Mouse (Mus musculus) embryonic facial prominence, embryonic 11.5 days (tissue): ENCODE data around the gene Rgs7. TPM values are rescaled to one million over a fixed set of nuclear protein-coding genes. Genes with fewer than 3 reads are reported as not detected.

Experiments used
- ATAC-seq: fragments of 200-750 bp; cut with Nextera tagmentation; replicated peaks from 2 replicates; pipeline ENCODE4 v1.8.0; 2017; ENCODE audit warnings: low read depth; ENCODE audit not compliant: insufficient number of reproducible peaks, low FRiP score, low TSS enrichment
- DNase-seq: peaks from one replicate; pipeline ENCODE4 v3.0.0-alpha.2; 2015; ENCODE audit warnings: low spot score
- H3K27ac ChIP-seq: fragments of 300-500 bp; sonication (generic); replicated peaks from 2 replicates; pipeline ENCODE4 v1.5.1; 2014; ENCODE audit warnings: mild to moderate bottlenecking, low read depth, low read length, control low read depth
- H3K27me3 ChIP-seq: fragments of 300-500 bp; sonication (generic); 2 replicates; pipeline ENCODE4 v1.6.1; 2014; ENCODE audit warnings: mild to moderate bottlenecking, low read length, moderate library complexity, mixed read lengths; ENCODE audit not compliant: control insufficient read depth, insufficient read depth
- H3K36me3 ChIP-seq: fragments of 300-500 bp; sonication (generic); replicated peaks from 2 replicates; pipeline ENCODE4 v1.6.1; 2014; ENCODE audit warnings: low read depth, mild to moderate bottlenecking, low read length, moderate library complexity, mixed read lengths; ENCODE audit not compliant: control insufficient read depth, insufficient read depth
- H3K4me1 ChIP-seq: fragments of 300-500 bp; sonication (generic); 2 replicates; pipeline ENCODE4 v1.6.1; 2014; ENCODE audit warnings: low read length, mixed read lengths; ENCODE audit not compliant: control insufficient read depth, insufficient read depth
- H3K4me2 ChIP-seq: fragments of 300-500 bp; sonication (generic); 2 replicates; pipeline ENCODE4 v1.6.1; 2014; ENCODE audit warnings: low read depth, mild to moderate bottlenecking, control low read depth, low read length, moderate library complexity
- H3K4me3 ChIP-seq: fragments of 300-500 bp; sonication (generic); 2 replicates; pipeline ENCODE4 v1.5.1; 2014; ENCODE audit warnings: low read depth, low read length, control low read depth
- H3K9ac ChIP-seq: fragments of 300-500 bp; sonication (generic); replicated peaks from 2 replicates; pipeline ENCODE4 v1.6.1; 2014; ENCODE audit warnings: mild to moderate bottlenecking, control low read depth, low read length
- H3K9me3 ChIP-seq: fragments of 300-500 bp; sonication (generic); replicated peaks from 2 replicates; pipeline ENCODE4 v1.6.1; 2016; ENCODE audit warnings: mild to moderate bottlenecking, low read length, inconsistent platforms, mixed read lengths; ENCODE audit not compliant: control insufficient read depth
- WGBS: fragments of 180-500 bp; shearing (Covaris S2); extraction: QIAGEN DNeasy Blood & Tissue Kit; methylation state at CpG from one replicate; pipeline ENCODE4 v1.1.7; 2014; 5-methylcytosine and 5-hydroxymethylcytosine counted together
- polyA plus RNA-seq: library from polyadenylated mRNA; unstranded; fragments of >200 nt; fragmentation: Nextera tagmentation; extraction: Ambion mirVana; gene quantifications from 2 replicates; pipeline ENCODE4 v1.2.1, GENCODE M21; 2014

Gene Rgs7
- polyA plus RNA-seq, 1 experiment from 2014 or later, result 2.8 TPM

DNA sequence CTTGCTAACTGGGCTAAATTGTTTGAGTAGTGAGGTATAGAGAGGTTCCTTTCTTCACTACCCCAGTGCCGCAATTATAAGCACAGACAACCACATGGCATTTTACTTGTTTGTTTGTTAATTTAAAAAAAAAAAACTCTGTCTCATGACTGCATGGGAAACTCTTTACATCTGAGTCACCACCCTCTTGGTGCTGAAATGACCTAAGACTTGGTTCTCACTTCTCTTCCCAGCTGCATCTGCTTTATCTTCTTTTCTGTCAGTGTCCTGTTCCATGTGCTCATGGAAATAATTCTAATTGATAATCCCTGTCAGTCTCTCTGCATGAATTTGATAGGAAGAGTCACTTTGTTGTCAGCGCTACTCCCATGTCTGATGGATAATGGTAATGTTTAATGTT, 272.7 kb downstream of the Rgs7 start:
- no peaks in the 10 kb centered on the region for H3K36me3 ChIP-seq
- no peak overlapping the region for H3K4me3 ChIP-seq
- H3K27me3 ChIP-seq, result no peaks in the 10 kb centered on the region
- no peaks in the 10 kb centered on the region for H3K4me1 ChIP-seq
- H3K4me2 ChIP-seq, result no peak overlapping the region
- H3K9ac ChIP-seq, result no peak overlapping the region
- H3K27ac ChIP-seq, result no peak overlapping the region
- no peaks in the 10 kb centered on the region for H3K9me3 ChIP-seq
- ATAC-seq (no peak), DNase-seq (no peak)
- WGBS, result 88% methylated on average over 2 of the region's 2 CpGs

DNA sequence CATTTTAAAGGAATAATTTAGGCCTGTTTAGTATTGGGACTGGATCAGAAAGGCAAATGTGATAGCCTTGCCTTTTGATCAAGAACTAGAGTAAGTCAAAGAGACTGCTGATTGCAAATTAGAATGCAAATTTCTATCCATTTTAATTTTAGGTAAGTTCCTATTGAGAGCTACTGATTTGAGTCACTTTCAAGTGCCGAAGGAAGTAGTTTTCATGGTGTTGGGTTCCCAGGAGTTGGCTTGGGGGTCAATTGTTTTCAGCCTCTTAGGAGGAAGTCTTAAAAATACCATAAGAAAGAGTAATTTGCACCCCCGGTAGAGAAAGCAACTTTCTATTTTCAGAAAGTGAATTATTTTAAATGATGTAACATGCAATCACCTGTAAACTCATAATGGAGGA, 285.3 kb downstream of the Rgs7 start:
- no peaks in the 10 kb centered on the region for H3K9me3 ChIP-seq
- no peak overlapping the region for H3K4me2 ChIP-seq
- no peak overlapping the region for H3K4me3 ChIP-seq
- H3K36me3 ChIP-seq, result no peaks in the 10 kb centered on the region
- DNase-seq (no peak), ATAC-seq (no peak)
- H3K9ac ChIP-seq, result no peak overlapping the region
- H3K27ac ChIP-seq, result no peak overlapping the region
- H3K27me3 ChIP-seq, result no peaks in the 10 kb centered on the region
- no peaks in the 10 kb centered on the region for H3K4me1 ChIP-seq
- 78% methylated on average over 2 of the region's 2 CpGs for WGBS

- no peaks in the 10 kb centered on the region for H3K4me1 ChIP-seq
- H3K36me3 ChIP-seq, result no peaks in the 10 kb centered on the region
- 70% methylated on average over 1 of the region's 1 CpGs for WGBS
- H3K27ac ChIP-seq, result no peak overlapping the region
- no peak overlapping the region for H3K4me2 ChIP-seq
- no peak for ATAC-seq
- no peaks in the 10 kb centered on the region for H3K27me3 ChIP-seq
- no peaks in the 10 kb centered on the region for H3K9me3 ChIP-seq
- no peak for DNase-seq
- H3K9ac ChIP-seq, result no peak overlapping the region
- no peak overlapping the region for H3K4me3 ChIP-seq
These were observed 286.7 kb downstream of the Rgs7 start for GRCm38 (mm10) chr1:175205633-175206032.

DNA sequence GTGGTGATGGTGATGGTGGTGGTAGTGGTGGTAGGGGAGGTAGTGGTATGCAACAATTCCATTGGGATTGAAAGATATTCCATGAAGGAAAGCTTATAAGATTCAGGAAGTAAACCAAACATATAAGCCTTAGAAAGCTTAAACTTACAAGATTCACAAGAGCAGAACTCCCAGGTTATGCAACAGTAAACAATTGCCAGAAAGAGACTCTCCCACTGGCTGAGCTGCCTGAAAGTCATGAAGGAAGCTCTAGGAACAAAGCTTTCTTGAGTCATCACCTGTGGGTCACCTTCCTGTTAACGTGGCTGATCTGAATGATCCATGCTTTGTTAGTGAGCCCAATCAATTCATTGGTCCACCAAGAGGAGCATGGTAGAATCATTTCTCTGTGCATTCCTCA, 288.8 kb downstream of the Rgs7 start:
- no peaks in the 10 kb centered on the region for H3K27me3 ChIP-seq
- no peak overlapping the region for H3K27ac ChIP-seq
- whole genome bisulfite sequencing, result 96% methylated on average over 1 of the region's 1 CpGs
- DNase-seq, result no peak
- no peaks in the 10 kb centered on the region for H3K36me3 ChIP-seq
- H3K9ac ChIP-seq, result no peak overlapping the region
- H3K4me2 ChIP-seq, result no peak overlapping the region
- no peaks in the 10 kb centered on the region for H3K4me1 ChIP-seq
- H3K4me3 ChIP-seq, result no peak overlapping the region
- no peak for ATAC-seq
- no peaks in the 10 kb centered on the region for H3K9me3 ChIP-seq

- no peak overlapping the region for H3K4me3 ChIP-seq
- ATAC-seq, result no peak
- no peak overlapping the region for H3K4me2 ChIP-seq
- H3K9me3 ChIP-seq, result no peaks in the 10 kb centered on the region
- no peak overlapping the region for H3K27ac ChIP-seq
- no peaks in the 10 kb centered on the region for H3K36me3 ChIP-seq
- WGBS, result 68% methylated on average over 2 of the region's 2 CpGs
- no peak overlapping the region for H3K9ac ChIP-seq
- DNase-seq, result no peak
- no peaks in the 10 kb centered on the region for H3K4me1 ChIP-seq
- no peaks in the 10 kb centered on the region for H3K27me3 ChIP-seq
These were observed 289.4 kb downstream of the Rgs7 start for GRCm38 (mm10) chr1:175202902-175203301.

GRCm38 (mm10) chr1:175198881-175199280, 293.4 kb downstream of the Rgs7 start:
- no peaks in the 10 kb centered on the region for H3K4me1 ChIP-seq
- no peak overlapping the region for H3K4me2 ChIP-seq
- no peak for ATAC-seq
- no peak overlapping the region for H3K27ac ChIP-seq
- no peaks in the 10 kb centered on the region for H3K36me3 ChIP-seq
- no peak overlapping the region for H3K9ac ChIP-seq
- H3K4me3 ChIP-seq, result no peak overlapping the region
- WGBS, result 90% methylated on average over 4 of the region's 4 CpGs
- H3K27me3 ChIP-seq, result no peaks in the 10 kb centered on the region
- H3K9me3 ChIP-seq, result no peaks in the 10 kb centered on the region
- DNase-seq, result no peak

DNA sequence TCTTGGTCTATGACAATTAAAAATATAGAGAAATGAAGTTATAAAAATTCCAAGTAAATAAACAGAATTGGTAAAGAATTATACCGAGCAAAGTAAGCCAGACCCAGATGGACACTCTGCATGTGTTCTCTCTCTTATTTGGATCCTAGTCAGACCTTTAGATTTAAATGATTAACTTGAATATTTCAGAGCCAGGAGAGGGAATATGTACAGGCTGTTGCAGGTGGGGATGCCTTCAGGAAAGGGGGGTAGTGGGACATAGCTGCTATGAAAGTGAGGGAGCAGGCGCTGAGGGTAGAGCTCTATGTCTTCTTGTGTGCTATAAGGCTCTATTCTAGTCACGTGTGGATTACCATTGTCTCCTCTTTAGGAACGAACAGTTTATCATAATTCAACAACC, 296.5 kb downstream of the Rgs7 start:
- H3K4me1 ChIP-seq, result no peaks in the 10 kb centered on the region

DNA sequence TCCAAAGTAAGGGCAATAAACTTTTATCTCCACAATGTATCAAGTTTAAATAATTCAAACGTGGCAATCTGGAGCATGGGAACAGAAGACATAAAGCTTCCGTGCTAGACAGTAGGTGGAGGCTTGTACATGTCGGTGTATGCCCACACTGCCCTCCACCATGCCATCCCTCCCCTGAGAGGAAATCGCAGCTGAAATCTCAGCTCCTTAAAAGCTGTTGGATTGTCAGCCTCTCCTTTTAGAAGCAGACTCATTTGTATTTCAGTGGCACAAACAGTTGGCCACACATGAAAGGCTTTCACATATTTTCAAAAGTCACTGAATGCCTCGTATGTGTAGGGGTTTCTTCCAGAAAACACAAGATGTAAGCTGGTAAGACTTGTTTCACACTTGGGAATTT, 304.1 kb downstream of the Rgs7 start:
- H3K9ac ChIP-seq, result no peak overlapping the region
- 72% methylated on average over 5 of the region's 5 CpGs for WGBS
- no peak overlapping the region for H3K4me3 ChIP-seq
- H3K9me3 ChIP-seq, result no peaks in the 10 kb centered on the region
- no peak overlapping the region for H3K4me2 ChIP-seq
- H3K36me3 ChIP-seq, result no peaks in the 10 kb centered on the region
- H3K27me3 ChIP-seq, result no peaks in the 10 kb centered on the region
- no peaks in the 10 kb centered on the region for H3K4me1 ChIP-seq
- no peak for DNase-seq
- H3K27ac ChIP-seq, result no peak overlapping the region
- no peak for ATAC-seq

More for the DNA sequence above, 296.5 kb downstream of the Rgs7 start:
- Histone ChIP-seq H3K4me3 (no peak overlapping the region), H3K36me3 (no peaks in the 10 kb centered on the region), H3K4me2 (no peak overlapping the region), H3K9ac (no peak overlapping the region), H3K9me3 (no peaks in the 10 kb centered on the region), H3K27ac (no peak overlapping the region), H3K27me3 (no peaks in the 10 kb centered on the region)
- DNase-seq (no peak), ATAC-seq (no peak)
- WGBS, result 90% methylated on average over 4 of the region's 4 CpGs
